Mouse (Mus musculus): Measurements from ENCODE around the gene Stat3. TPM values are rescaled to one million over a fixed set of nuclear protein-coding genes. Genes with fewer than 3 reads are reported as not detected.

Gene Stat3
- polyA plus RNA-seq, 1 experiment from 2014 or later = 23.3 TPM

- Histone ChIP-seq H3K27ac (ENCODE audit: low read depth, low read length) (peak overlapping the region; percentile 65; the same call in 1 of the 2 replicates), H3K4me2 (ENCODE audit: low read length) (peak overlapping the region; percentile 88), H3K9ac (ENCODE audit: low read length) (peak overlapping the region; percentile 87), H3K36me3 (ENCODE audit: control insufficient read depth, insufficient read depth, low read length) (no peaks in the 10 kb centered on the region), H3K4me1 (ENCODE audit: control insufficient read depth, insufficient read depth, low read length) (peaks cover 8% of the 10 kb centered on the region; the same call in 1 of the 2 replicates), H3K27me3 (replicated peaks; ENCODE audit: control insufficient read depth, insufficient read depth, low read length) (peaks cover 5% of the 10 kb centered on the region; the same call in 1 of the 2 replicates), H3K4me3 (ENCODE audit: low read depth, low read length) (peak overlapping the region; percentile 82), H3K9me3 (replicated peaks; ENCODE audit: control insufficient read depth, low read length) (no peaks in the 10 kb centered on the region)
- under 1% methylated on average over 33 of the region's 33 CpGs for WGBS
- ATAC-seq = peak; percentile 38
- DNase-seq (ENCODE audit: low spot score) = peak; percentile 41
Measured at GRCm38 (mm10) chr11:100850778-100851528, 88.4 kb downstream of the Stat3 start.

GRCm38 (mm10) chr11:100850038-100850777, 89.1 kb downstream of the Stat3 start, which contains the start of gene Stat5b:
Gene Stat5b (minus strand): TSS chr11:100850724.
- Histone ChIP-seq H3K9ac (ENCODE audit: low read length) (peak within 1 kb of the TSS; percentile 87), H3K9me3 (replicated peaks; ENCODE audit: control insufficient read depth, low read length) (no peaks in the 10 kb centered on the region), H3K27ac (ENCODE audit: low read depth, low read length) (peak within 1 kb of the TSS; percentile 65), H3K4me3 (ENCODE audit: low read depth, low read length) (peak within 1 kb of the TSS; percentile 82), H3K36me3 (ENCODE audit: control insufficient read depth, insufficient read depth, low read length) (no peaks in the 10 kb centered on the region), H3K4me2 (ENCODE audit: low read length) (peak within 1 kb of the TSS; percentile 88), H3K27me3 (replicated peaks; ENCODE audit: control insufficient read depth, insufficient read depth, low read length) (peaks cover 5% of the 10 kb centered on the region; the same call in 1 of the 2 replicates), H3K4me1 (ENCODE audit: control insufficient read depth, insufficient read depth, low read length) (peaks cover 8% of the 10 kb centered on the region; the same call in 1 of the 2 replicates)
- WGBS = under 1% methylated on average over 71 of the region's 104 CpGs
- ATAC-seq (peak; percentile 86), DNase-seq (ENCODE audit: low spot score) (peak; percentile 78)

- ATAC-seq (peak; percentile 8; the same call in 1 of the 2 replicates), DNase-seq (ENCODE audit: low spot score) (no peak)
- Histone ChIP-seq H3K27ac (ENCODE audit: low read depth, low read length) (peak overlapping the region; percentile 65; the same call in 1 of the 2 replicates), H3K4me2 (ENCODE audit: low read length) (peak overlapping the region; percentile 88), H3K4me1 (ENCODE audit: control insufficient read depth, insufficient read depth, low read length) (peaks cover 8% of the 10 kb centered on the region; the same call in 1 of the 2 replicates), H3K9me3 (replicated peaks; ENCODE audit: control insufficient read depth, low read length) (no peaks in the 10 kb centered on the region), H3K27me3 (replicated peaks; ENCODE audit: control insufficient read depth, insufficient read depth, low read length) (peaks cover 5% of the 10 kb centered on the region; the same call in 1 of the 2 replicates), H3K4me3 (ENCODE audit: low read depth, low read length) (peak overlapping the region; percentile 82), H3K9ac (ENCODE audit: low read length) (peak overlapping the region; percentile 87), H3K36me3 (ENCODE audit: control insufficient read depth, insufficient read depth, low read length) (no peaks in the 10 kb centered on the region)
- WGBS = 1% methylated on average over 13 of the region's 13 CpGs
Measured at GRCm38 (mm10) chr11:100849456-100850037, 89.8 kb downstream of the Stat3 start.

- Histone ChIP-seq H3K27ac (ENCODE audit: low read depth, low read length) (no peak overlapping the region), H3K9ac (ENCODE audit: low read length) (peak overlapping the region; percentile 87), H3K36me3 (ENCODE audit: control insufficient read depth, insufficient read depth, low read length) (no peaks in the 10 kb centered on the region), H3K4me1 (ENCODE audit: control insufficient read depth, insufficient read depth, low read length) (peaks cover 8% of the 10 kb centered on the region; the same call in 1 of the 2 replicates), H3K4me3 (ENCODE audit: low read depth, low read length) (peak overlapping the region; percentile 82), H3K27me3 (replicated peaks; ENCODE audit: control insufficient read depth, insufficient read depth, low read length) (peaks cover 5% of the 10 kb centered on the region; the same call in 1 of the 2 replicates), H3K9me3 (replicated peaks; ENCODE audit: control insufficient read depth, low read length) (no peaks in the 10 kb centered on the region), H3K4me2 (ENCODE audit: low read length) (peak overlapping the region; percentile 88)
- ATAC-seq (no peak), DNase-seq (ENCODE audit: low spot score) (no peak)
- WGBS = 73% methylated on average over 6 of the region's 6 CpGs
Measured at GRCm38 (mm10) chr11:100848789-100849379, 90.5 kb downstream of the Stat3 start.

GRCm38 (mm10) chr11:100848080-100848479, 91.3 kb downstream of the Stat3 start:
- DNase-seq (ENCODE audit: low spot score) (no peak), ATAC-seq (no peak)
- H3K9ac ChIP-seq (ENCODE audit: low read length) = no peak overlapping the region
- no peaks in the 10 kb centered on the region for H3K36me3 ChIP-seq (ENCODE audit: control insufficient read depth, insufficient read depth, low read length)
- WGBS = 84% methylated on average over 4 of the region's 4 CpGs
- H3K27ac ChIP-seq (ENCODE audit: low read depth, low read length) = no peak overlapping the region
- no peaks in the 10 kb centered on the region for H3K9me3 ChIP-seq (replicated peaks; ENCODE audit: control insufficient read depth, low read length)
- H3K4me3 ChIP-seq (ENCODE audit: low read depth, low read length) = no peak overlapping the region
- no peaks in the 10 kb centered on the region for H3K27me3 ChIP-seq (replicated peaks; ENCODE audit: control insufficient read depth, insufficient read depth, low read length)
- no peak overlapping the region for H3K4me2 ChIP-seq (ENCODE audit: low read length)
- H3K4me1 ChIP-seq (ENCODE audit: control insufficient read depth, insufficient read depth, low read length) = peaks cover 8% of the 10 kb centered on the region; the same call in 1 of the 2 replicates

GRCm38 (mm10) chr11:100847572-100847971, 91.8 kb downstream of the Stat3 start:
- Histone ChIP-seq H3K27me3 (replicated peaks; ENCODE audit: control insufficient read depth, insufficient read depth, low read length) (no peaks in the 10 kb centered on the region), H3K9ac (ENCODE audit: low read length) (no peak overlapping the region), H3K27ac (ENCODE audit: low read depth, low read length) (no peak overlapping the region), H3K9me3 (replicated peaks; ENCODE audit: control insufficient read depth, low read length) (no peaks in the 10 kb centered on the region), H3K4me3 (ENCODE audit: low read depth, low read length) (no peak overlapping the region), H3K4me2 (ENCODE audit: low read length) (no peak overlapping the region), H3K36me3 (ENCODE audit: control insufficient read depth, insufficient read depth, low read length) (no peaks in the 10 kb centered on the region), H3K4me1 (ENCODE audit: control insufficient read depth, insufficient read depth, low read length) (peaks cover 8% of the 10 kb centered on the region; the same call in 1 of the 2 replicates)
- DNase-seq (ENCODE audit: low spot score) (no peak), ATAC-seq (no peak)
- 86% methylated on average over 4 of the region's 4 CpGs for WGBS

- H3K4me1 ChIP-seq (ENCODE audit: control insufficient read depth, insufficient read depth, low read length) = peaks cover 8% of the 10 kb centered on the region; the same call in 1 of the 2 replicates
- H3K9me3 ChIP-seq (replicated peaks; ENCODE audit: control insufficient read depth, low read length) = no peaks in the 10 kb centered on the region
- H3K9ac ChIP-seq (ENCODE audit: low read length) = no peak overlapping the region
- no peak for DNase-seq (ENCODE audit: low spot score)
- no peak for ATAC-seq
- no peaks in the 10 kb centered on the region for H3K27me3 ChIP-seq (replicated peaks; ENCODE audit: control insufficient read depth, insufficient read depth, low read length)
- no peak overlapping the region for H3K27ac ChIP-seq (ENCODE audit: low read depth, low read length)
- H3K4me2 ChIP-seq (ENCODE audit: low read length) = no peak overlapping the region
- 90% methylated on average over 6 of the region's 6 CpGs for WGBS
- H3K36me3 ChIP-seq (ENCODE audit: control insufficient read depth, insufficient read depth, low read length) = no peaks in the 10 kb centered on the region
- H3K4me3 ChIP-seq (ENCODE audit: low read depth, low read length) = no peak overlapping the region
Measured at GRCm38 (mm10) chr11:100845793-100846192, 93.5 kb downstream of the Stat3 start.

GRCm38 (mm10) chr11:100844121-100844520, 95.2 kb downstream of the Stat3 start:
- Histone ChIP-seq H3K4me3 (ENCODE audit: low read depth, low read length) (no peak overlapping the region), H3K4me2 (ENCODE audit: low read length) (no peak overlapping the region), H3K27me3 (replicated peaks; ENCODE audit: control insufficient read depth, insufficient read depth, low read length) (no peaks in the 10 kb centered on the region), H3K4me1 (ENCODE audit: control insufficient read depth, insufficient read depth, low read length) (peaks cover 5% of the 10 kb centered on the region; the same call in 1 of the 2 replicates), H3K27ac (ENCODE audit: low read depth, low read length) (no peak overlapping the region), H3K9ac (ENCODE audit: low read length) (no peak overlapping the region), H3K9me3 (replicated peaks; ENCODE audit: control insufficient read depth, low read length) (no peaks in the 10 kb centered on the region), H3K36me3 (ENCODE audit: control insufficient read depth, insufficient read depth, low read length) (no peaks in the 10 kb centered on the region)
- DNase-seq (ENCODE audit: low spot score) (no peak), ATAC-seq (no peak)
- 92% methylated on average over 4 of the region's 4 CpGs for WGBS

All from forebrain, embryonic 14.5 days (tissue).